Mouse (Mus musculus) ES-E14 (cell line): Measurements from ENCODE around the gene Ppp1r1c.

Experiments used
- HCFC1 ChIP-seq: IDR thresholded peaks from 2 replicates; pipeline ENCODE4 v1.6.1; 2012; ENCODE audit warnings: low read length, inconsistent platforms, borderline replicate concordance; ENCODE audit not compliant: insufficient read depth
- MAFK ChIP-seq: IDR thresholded peaks from 2 replicates; pipeline ENCODE4 v1.6.1; 2014; ENCODE audit warnings: mild to moderate bottlenecking, low read depth, low read length, inconsistent platforms; ENCODE audit not compliant: insufficient read depth

- TF ChIP-seq HCFC1: no peak
- no peak for TF ChIP-seq MAFK
Observed at GRCm38 (mm10) chr2:79695190-79695589, 12.4 kb upstream of the Ppp1r1c start.
